Mouse (Mus musculus): ENCODE measurements around the gene Zfp280b.
A peak's percentile ranks its signal among the peaks of the same experiment; 100 is the strongest.
"Not testable (repeated sequence)": the region's sequence is repeated elsewhere in the genome, so short reads cannot be mapped to it uniquely, and the experiment has no call there.

Zfp280b gene

GRCm38 (mm10) chr10:76028396-76028795 lies 4.1 kb upstream of the Zfp280b start:
- no peak for ATAC-seq (ENCODE audit: insufficient number of reproducible peaks, low FRiP score, low TSS enrichment)

- ATAC-seq (ENCODE audit: insufficient number of reproducible peaks, low FRiP score, low TSS enrichment): no peak
Measured at GRCm38 (mm10) chr10:76029276-76029675, 3.2 kb upstream of the Zfp280b start.

GRCm38 (mm10) chr10:76030496-76030895 lies 2.0 kb upstream of the Zfp280b start:
- no peak for ATAC-seq (ENCODE audit: insufficient number of reproducible peaks, low FRiP score, low TSS enrichment)

- no peak for ATAC-seq (ENCODE audit: insufficient number of reproducible peaks, low FRiP score, low TSS enrichment)
Measured at GRCm38 (mm10) chr10:76031511-76032401, 694 bp upstream of the Zfp280b start.

- ATAC-seq (ENCODE audit: insufficient number of reproducible peaks, low FRiP score, low TSS enrichment): no peak
Measured at GRCm38 (mm10) chr10:76033119-76033455, 637 bp downstream of the Zfp280b start.

GRCm38 (mm10) chr10:76034001-76034600 lies 1.7 kb downstream of the Zfp280b start:
- no peak for ATAC-seq (ENCODE audit: insufficient number of reproducible peaks, low FRiP score, low TSS enrichment)

- ATAC-seq (ENCODE audit: insufficient number of reproducible peaks, low FRiP score, low TSS enrichment): no peak
Measured at GRCm38 (mm10) chr10:76035277-76035676, 2.8 kb downstream of the Zfp280b start.

- no peak for ATAC-seq (ENCODE audit: insufficient number of reproducible peaks, low FRiP score, low TSS enrichment)
Measured at GRCm38 (mm10) chr10:76036962-76037361, 4.5 kb downstream of the Zfp280b start.

- no peak for ATAC-seq (ENCODE audit: insufficient number of reproducible peaks, low FRiP score, low TSS enrichment)
Measured at GRCm38 (mm10) chr10:76045343-76045742, 12.9 kb downstream of the Zfp280b start.

GRCm38 (mm10) chr10:76046754-76047153 lies 14.3 kb downstream of the Zfp280b start:
- no peak for ATAC-seq (ENCODE audit: insufficient number of reproducible peaks, low FRiP score, low TSS enrichment)

- no peak for ATAC-seq (ENCODE audit: insufficient number of reproducible peaks, low FRiP score, low TSS enrichment)
Measured at GRCm38 (mm10) chr10:76047182-76047869, 14.9 kb downstream of the Zfp280b start.

- ATAC-seq (ENCODE audit: insufficient number of reproducible peaks, low FRiP score, low TSS enrichment): no peak
Measured at GRCm38 (mm10) chr10:76048967-76049366, 16.5 kb downstream of the Zfp280b start.

- no peak for ATAC-seq (ENCODE audit: insufficient number of reproducible peaks, low FRiP score, low TSS enrichment)
Measured at GRCm38 (mm10) chr10:76051860-76052259, 19.4 kb downstream of the Zfp280b start.

- no peak for ATAC-seq (ENCODE audit: insufficient number of reproducible peaks, low FRiP score, low TSS enrichment)
Measured at GRCm38 (mm10) chr10:76062439-76062838, 30.0 kb downstream of the Zfp280b start.

- ATAC-seq (ENCODE audit: insufficient number of reproducible peaks, low FRiP score, low TSS enrichment): peak; percentile 86
Measured at GRCm38 (mm10) chr10:76067674-76068613, 35.5 kb downstream of the Zfp280b start.

- not testable (repeated sequence) for ATAC-seq (ENCODE audit: insufficient number of reproducible peaks, low FRiP score, low TSS enrichment)
Measured at GRCm38 (mm10) chr10:76072080-76072479, 39.6 kb downstream of the Zfp280b start.

GRCm38 (mm10) chr10:76077008-76077407 lies 44.6 kb downstream of the Zfp280b start:
- ATAC-seq (ENCODE audit: insufficient number of reproducible peaks, low FRiP score, low TSS enrichment): not testable (repeated sequence)

All from cerebellum, adult (tissue).